Mouse (Mus musculus) erythroblast, embryonic 14.5 days (primary cell): ENCODE measurements at regions not wholly inside any gene's neighbourhood (a gene's known extent, or its start where the extent isn't known, plus 50 kb on each side); places are given as distances from the start of the nearest gene placed in this dataset.

ENCODE experiments used
- GATA1 ChIP-seq: IDR thresholded peaks from 2 replicates; pipeline ENCODE4 v1.6.1; 2012; ENCODE audit warnings: low read length, inconsistent platforms, mixed read lengths
- TAL1 ChIP-seq: IDR thresholded peaks from 3 replicates; pipeline ENCODE4 v1.6.1; 2012; ENCODE audit warnings: low read length, inconsistent platforms, mixed read lengths

DNA sequence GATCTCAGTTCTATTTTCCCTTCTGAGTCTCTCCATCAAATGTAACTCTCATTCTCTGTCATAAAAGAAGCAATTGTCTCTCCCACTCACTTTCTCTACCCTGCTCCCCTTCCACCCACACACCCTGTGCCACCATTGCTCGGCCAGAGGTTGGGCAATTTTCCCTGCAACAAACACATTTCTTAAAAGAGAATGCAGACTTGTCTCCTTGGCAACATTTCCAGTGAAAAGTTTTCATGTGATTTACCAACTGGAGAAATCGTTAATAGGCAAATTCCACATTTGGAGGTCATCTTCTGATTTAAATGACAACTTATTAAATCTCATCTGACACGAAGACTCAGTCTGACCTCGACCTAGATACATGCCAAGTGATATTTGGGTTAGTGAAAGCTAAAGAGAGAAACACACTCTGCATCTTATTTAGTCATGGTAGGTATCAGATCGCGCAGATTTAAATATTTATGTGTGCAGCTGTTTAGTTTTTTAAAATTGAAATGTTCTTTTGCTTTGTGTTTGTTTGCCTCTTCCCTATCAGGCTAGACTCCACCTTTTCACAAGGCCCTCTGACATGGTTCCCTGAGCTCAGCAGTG lies 568.1 kb downstream of the 1190002N15Rik start:
- TF ChIP-seq GATA1 = no peak
- no peak for TF ChIP-seq TAL1
